Comparison of ENCODE assay signal across 29 mouse cellular contexts in the genomic region with DNA sequence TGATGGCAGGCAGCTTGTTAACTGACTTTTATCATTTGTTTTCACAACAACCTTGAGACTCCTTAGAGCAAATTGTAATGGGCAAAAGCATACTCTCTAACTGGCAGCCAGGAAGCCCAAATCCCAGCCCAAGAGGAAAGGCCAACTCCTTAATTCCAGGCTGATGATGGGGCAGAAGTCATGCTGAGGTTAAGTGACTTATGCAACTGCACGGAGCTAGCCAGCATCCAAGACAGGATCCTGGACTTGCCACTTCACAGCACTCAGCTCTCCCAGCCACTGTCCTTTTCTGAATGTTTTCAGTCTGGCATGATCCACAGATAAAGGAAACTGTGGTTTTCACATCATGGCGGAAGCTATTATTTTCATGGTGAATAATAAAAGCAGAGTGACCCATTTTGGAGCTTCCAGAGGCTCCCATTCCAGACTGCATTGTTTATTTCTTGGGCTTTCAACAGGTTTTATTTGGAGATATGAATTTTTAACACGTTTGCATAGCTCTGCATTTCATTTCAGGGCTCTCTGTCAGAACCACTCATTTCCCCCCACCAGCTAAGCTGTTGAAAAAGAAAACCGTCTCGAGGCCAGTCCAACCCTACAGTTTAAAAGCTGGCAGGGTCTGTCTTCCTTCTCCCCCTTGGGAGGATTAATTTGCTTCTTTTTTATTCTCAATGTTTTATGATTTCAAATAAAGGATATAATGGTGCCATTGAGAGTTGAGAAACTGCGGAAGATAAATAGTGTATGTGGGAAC.
A peak's percentile ranks its signal among the peaks of the same experiment; 100 is the strongest.
DNase-seq lines count a peak whose midpoint lies in the region; ATAC-seq and TF ChIP-seq lines count a peak whose summit lies in the region.
"Had no signal": no experiment of that assay in that cellular context is flagged by ENCODE, and none has a peak within 500 bp of the region (broad histone marks: within the 10 kb centered on the region; RNA-seq: fewer than 3 reads in every experiment).

No protein-coding gene starts in this region.

- intact Hi-C loops in gastrocnemius, postnatal 14 days (cut with DNase I; ENCODE audit: low total_unique reads) = no loop called here

- H3K9me3 ChIP-seq in forebrain, postnatal 0 days (ENCODE audit: low read length) = no peaks in the 10 kb centered on the region
- H3K9me3 ChIP-seq in forebrain, embryonic 15.5 days = no peaks in the 10 kb centered on the region
- no peaks in the 10 kb centered on the region for H3K9me3 ChIP-seq in intestine, postnatal 0 days (ENCODE audit: control insufficient read depth)
- H3K9me3 ChIP-seq: embryonic facial prominence, embryonic 15.5 days; heart, embryonic 12.5 days; hindbrain, embryonic 10.5 days; intestine, embryonic 15.5 days; kidney, embryonic 15.5 days; midbrain, embryonic 15.5 days; stomach, embryonic 15.5 days had no signal

- H3K79me2 ChIP-seq in C2C12 (ENCODE audit: control insufficient read depth, insufficient read depth) = no peaks in the 10 kb centered on the region

- ATAC-seq in forebrain, postnatal 0 days = no peak
- no peak for ATAC-seq in forebrain, embryonic 15.5 days (replicated peaks)
- ATAC-seq in intestine, postnatal 0 days = no peak
- ATAC-seq: forebrain, embryonic 16.5 days; hindbrain, embryonic 16.5 days; intestine, embryonic 15.5 days; liver, postnatal 0 days; midbrain, embryonic 15.5 days; Patski had no signal

- 65% methylated on average over 6 of the region's 6 CpGs for WGBS in forebrain, postnatal 0 days
- whole genome bisulfite sequencing in forebrain, embryonic 15.5 days = 63% methylated on average over 6 of the region's 6 CpGs
- WGBS in intestine, postnatal 0 days = 78% methylated on average over 6 of the region's 6 CpGs

- H3ac ChIP-seq in C2C12 (ENCODE audit: control insufficient read depth, insufficient read length, low read depth) = no peak overlapping the region

- no peak overlapping the region for H3K9ac ChIP-seq in forebrain, postnatal 0 days
- no peak overlapping the region for H3K9ac ChIP-seq in forebrain, embryonic 15.5 days (replicated peaks)
- no peak overlapping the region for H3K9ac ChIP-seq in intestine, postnatal 0 days (ENCODE audit: low read depth, low read length)
- H3K9ac ChIP-seq: embryonic facial prominence, embryonic 15.5 days; heart, embryonic 12.5 days; intestine, embryonic 15.5 days; kidney, embryonic 15.5 days; liver, postnatal 0 days; midbrain, embryonic 15.5 days; stomach, embryonic 15.5 days had no signal

- H3K4me1 ChIP-seq in forebrain, postnatal 0 days (ENCODE audit: insufficient read depth) = no peaks in the 10 kb centered on the region
- no peaks in the 10 kb centered on the region for H3K4me1 ChIP-seq in forebrain, embryonic 15.5 days
- H3K4me1 ChIP-seq in intestine, postnatal 0 days (replicated peaks; ENCODE audit: control insufficient read depth, insufficient read depth, low read length) = no peaks in the 10 kb centered on the region
- H3K4me1 ChIP-seq: embryonic facial prominence, embryonic 15.5 days; heart, embryonic 12.5 days; hindbrain, embryonic 10.5 days; intestine, embryonic 15.5 days; kidney, embryonic 15.5 days; midbrain, embryonic 15.5 days; stomach, embryonic 15.5 days had no signal

- TF ChIP-seq CTCF in forebrain, postnatal 0 days (IDR thresholded peaks at IDR 0.05; ENCODE audit: low read depth) = no peak
- no peak for TF ChIP-seq CTCF in C2C12 (IDR thresholded peaks at IDR 0.05; ENCODE audit: control insufficient read depth, insufficient read depth, insufficient read length)
- no peak for TF ChIP-seq CTCF in intestine, postnatal 0 days (IDR thresholded peaks at IDR 0.05; ENCODE audit: low read depth)

- no peak overlapping the region for H3K4me2 ChIP-seq in forebrain, postnatal 0 days (ENCODE audit: low read depth)
- no peak overlapping the region for H3K4me2 ChIP-seq in forebrain, embryonic 15.5 days (replicated peaks)
- H3K4me2 ChIP-seq in intestine, postnatal 0 days (replicated peaks; ENCODE audit: low read depth) = no peak overlapping the region
- H3K4me2 ChIP-seq: embryonic facial prominence, embryonic 15.5 days; heart, embryonic 12.5 days; intestine, embryonic 15.5 days; kidney, embryonic 15.5 days; liver, embryonic 11.5 days; midbrain, embryonic 15.5 days; stomach, embryonic 15.5 days had no signal

- H3K36me3 ChIP-seq in forebrain, postnatal 0 days (ENCODE audit: insufficient read depth) = no peaks in the 10 kb centered on the region
- H3K36me3 ChIP-seq in forebrain, embryonic 15.5 days = no peaks in the 10 kb centered on the region
- no peaks in the 10 kb centered on the region for H3K36me3 ChIP-seq in C2C12 (ENCODE audit: control insufficient read depth, insufficient read depth)
- H3K36me3 ChIP-seq in intestine, postnatal 0 days (ENCODE audit: control insufficient read depth, insufficient read depth) = no peaks in the 10 kb centered on the region
- H3K36me3 ChIP-seq: embryonic facial prominence, embryonic 15.5 days; heart, embryonic 12.5 days; hindbrain, embryonic 10.5 days; intestine, embryonic 15.5 days; kidney, embryonic 15.5 days; midbrain, embryonic 15.5 days; stomach, embryonic 15.5 days had no signal

- no peaks in the 10 kb centered on the region for H3K27me3 ChIP-seq in forebrain, postnatal 0 days (ENCODE audit: insufficient read depth, low read length)
- no peaks in the 10 kb centered on the region for H3K27me3 ChIP-seq in forebrain, embryonic 15.5 days
- no peaks in the 10 kb centered on the region for H3K27me3 ChIP-seq in C2C12 (ENCODE audit: control insufficient read depth, insufficient read depth, insufficient read length)
- H3K27me3 ChIP-seq in intestine, postnatal 0 days (replicated peaks; ENCODE audit: control insufficient read depth, insufficient read depth, low read length) = no peaks in the 10 kb centered on the region
- H3K27me3 ChIP-seq: embryonic facial prominence, embryonic 15.5 days; heart, embryonic 12.5 days; intestine, embryonic 15.5 days; kidney, embryonic 15.5 days; midbrain, embryonic 15.5 days; stomach, embryonic 15.5 days had no signal

- H3K4me3 ChIP-seq in forebrain, postnatal 0 days (ENCODE audit: low read depth, low read length) = no peak overlapping the region
- H3K4me3 ChIP-seq in forebrain, embryonic 15.5 days = no peak overlapping the region
- H3K4me3 ChIP-seq in C2C12 (ENCODE audit: insufficient read depth, poor library complexity, severe bottlenecking) = no peak overlapping the region
- H3K4me3 ChIP-seq in intestine, postnatal 0 days (ENCODE audit: low read depth, low read length) = no peak overlapping the region
- H3K4me3 ChIP-seq: embryonic facial prominence, embryonic 15.5 days; heart, embryonic 12.5 days; hindbrain, embryonic 10.5 days; intestine, embryonic 15.5 days; kidney, embryonic 15.5 days; midbrain, embryonic 15.5 days; stomach, embryonic 15.5 days had no signal

- peak; percentile 3 for DNase-seq in forebrain, postnatal 0 days
- DNase-seq in lung, postnatal 36 days = peak; percentile 18
- DNase-seq in lung, postnatal 14 days = no peak
- peak; percentile 13 for DNase-seq in gastrocnemius, postnatal 14 days
- DNase-seq in thymus, postnatal 14 days = no peak
- DNase-seq: adrenal gland, adult 8-10 months; cerebellum, adult 18-20 months; heart, postnatal 10 days; kidney, postnatal 4 days; left cerebral cortex, postnatal 4 days; liver, postnatal 0 days; right cerebral cortex, adult 18-20 months; right cerebral cortex, postnatal 4 days; thymus, postnatal 36 days had no signal

- H3K27ac ChIP-seq in forebrain, postnatal 0 days (ENCODE audit: low read depth, low read length) = no peak overlapping the region
- H3K27ac ChIP-seq in forebrain, embryonic 15.5 days (replicated peaks) = no peak overlapping the region
- no peak overlapping the region for H3K27ac ChIP-seq in intestine, postnatal 0 days (ENCODE audit: low read depth, low read length)
- H3K27ac ChIP-seq: embryonic facial prominence, embryonic 15.5 days; hindbrain, embryonic 10.5 days; intestine, embryonic 15.5 days; kidney, embryonic 15.5 days; macrophage; midbrain, embryonic 15.5 days; stomach, embryonic 15.5 days had no signal

- H3K79me3 ChIP-seq in C2C12 (ENCODE audit: low read depth) = no peaks in the 10 kb centered on the region

TF ChIP-seq in C2C12, 6 proteins besides CTCF, POLR2A, EP300 and RAD21:
- TF ChIP-seq MYOG (IDR thresholded peaks at IDR 0.05; ENCODE audit: control insufficient read depth, extremely low read depth, insufficient read length) = no peak
- peak; percentile 16 for TF ChIP-seq FOSL1 (IDR thresholded peaks at IDR 0.05; ENCODE audit: insufficient read depth, low read length, poor library complexity, severe bottlenecking)
- no peak for TF ChIP-seq USF1 (IDR thresholded peaks at IDR 0.05; ENCODE audit: low read depth)
- TF ChIP-seq CEBPB (IDR thresholded peaks at IDR 0.05; ENCODE audit: low read depth) = peak; percentile 85
- peak; percentile 44 for TF ChIP-seq MAX (IDR thresholded peaks at IDR 0.05)
- no peak for TF ChIP-seq MYOD1 (IDR thresholded peaks at IDR 0.05; ENCODE audit: control insufficient read depth, insufficient read length, low read depth)

Comparison
In these comparisons a context has a peak if more than half of its experiments do, and no peak if none do; other contexts are left out.
1. DNase-seq: peak in forebrain, postnatal 0 days (single experiment), lung, postnatal 36 days (single experiment) and gastrocnemius, postnatal 14 days (single experiment); none in lung, postnatal 14 days (single experiment) and thymus, postnatal 14 days (single experiment).